Mouse (Mus musculus): ENCODE data around the gene Sox6.

DNA sequence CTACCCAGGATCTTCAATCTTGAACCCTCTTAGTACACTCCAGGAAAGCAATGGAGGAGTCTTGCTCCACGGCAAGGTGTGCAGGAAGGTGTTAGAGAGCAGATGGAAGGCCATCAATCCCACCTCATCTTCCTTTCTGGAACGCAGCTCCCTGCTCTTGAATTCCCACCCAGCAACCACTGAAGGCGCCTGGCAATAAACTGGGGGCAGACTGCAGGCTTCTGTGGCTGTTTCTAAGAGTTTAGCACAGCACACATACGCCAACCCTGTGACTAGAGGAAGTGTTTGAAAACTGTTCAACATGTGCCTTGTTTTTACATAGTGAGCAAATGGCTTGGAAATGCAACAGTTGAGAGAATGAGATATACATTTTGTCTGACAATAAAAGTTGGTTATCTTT lies 412.6 kb downstream of the Sox6 start:
- TF ChIP-seq CTCF (IDR thresholded peaks at IDR 0.05; ENCODE audit: low read depth, low read length) (no peak), POLR2A (IDR thresholded peaks at IDR 0.05; ENCODE audit: borderline replicate concordance, low read depth, low read length) (no peak)
